ENCODE assay signal across 15 mouse cellular contexts in the genomic region with DNA sequence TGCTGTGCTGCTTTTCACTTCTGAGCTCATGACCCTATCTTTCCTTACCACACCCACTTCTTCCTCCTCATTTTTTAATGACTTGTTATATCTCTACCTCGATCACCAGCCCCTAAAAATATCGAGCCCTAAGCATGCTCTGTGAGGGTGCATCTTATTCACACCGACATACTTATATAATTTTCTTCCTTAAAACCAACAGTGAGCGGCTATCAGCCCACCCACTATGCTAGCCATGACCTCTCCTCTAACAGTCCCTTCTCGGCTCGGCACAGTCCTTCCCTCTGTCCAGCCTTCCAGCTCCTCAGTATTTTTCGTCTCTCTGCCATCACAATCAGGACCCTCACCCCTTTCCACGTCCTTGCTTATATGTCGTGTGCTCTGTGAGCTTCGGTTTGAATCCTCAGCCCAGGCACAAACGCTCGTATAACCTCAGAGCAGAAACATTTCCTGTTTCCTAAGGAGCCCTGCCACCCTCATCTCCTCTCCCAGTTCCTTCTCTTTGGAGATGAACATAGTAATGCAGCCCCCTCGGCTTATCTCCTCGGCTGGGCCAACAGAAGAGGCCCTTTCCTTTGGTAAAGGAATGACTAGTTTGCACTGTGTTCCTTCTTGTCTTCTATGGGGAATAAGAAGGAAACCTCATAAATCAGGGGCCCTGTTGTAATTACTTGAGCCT.
A peak's percentile ranks its signal among the peaks of the same experiment; 100 is the strongest.
DNase-seq lines count a peak whose midpoint lies in the region; ATAC-seq lines count a peak whose summit lies in the region.
"Had no signal": no experiment of that assay in that cellular context is flagged by ENCODE, and none has a peak within 500 bp of the region (broad histone marks: within the 10 kb centered on the region; RNA-seq: fewer than 3 reads in every experiment).

No protein-coding gene starts in this region.

- WGBS in kidney, embryonic 14.5 days, result 40% methylated on average over 14 of the region's 14 CpGs
- WGBS in neural tube, embryonic 15.5 days, result 52% methylated on average over 14 of the region's 14 CpGs

- peak; percentile 14; the same call in 1 of the 2 replicates for ATAC-seq in kidney, embryonic 14.5 days (ENCODE audit: low FRiP score, low TSS enrichment)
- ATAC-seq in neural tube, embryonic 15.5 days (ENCODE audit: low FRiP score), result no peak

- no peak overlapping the region for H3K9ac ChIP-seq in kidney, embryonic 14.5 days (ENCODE audit: low read depth, low read length)
- H3K9ac ChIP-seq in neural tube, embryonic 15.5 days (replicated peaks), result no peak overlapping the region
- H3K9ac ChIP-seq: hindbrain, embryonic 12.5 days had no signal

- H3K27ac ChIP-seq in kidney, embryonic 14.5 days (ENCODE audit: low read depth, low read length), result no peak overlapping the region
- H3K27ac ChIP-seq in neural tube, embryonic 15.5 days (replicated peaks), result peak overlapping the region; percentile 41; the same call in 1 of the 2 replicates
- H3K27ac ChIP-seq: embryonic facial prominence, embryonic 10.5 days; hindbrain, embryonic 12.5 days had no signal

- DNase-seq in heart, adult 11 months, result peak; percentile 78
- DNase-seq in heart, postnatal 10 days, result no peak
- DNase-seq in kidney, adult 11 months, result no peak
- DNase-seq in neural tube, embryonic 10.5 days (ENCODE audit: extremely low spot score, low spot score), result no peak
- no peak for DNase-seq in retina, embryonic 14.5 days (ENCODE audit: low spot score)
- DNase-seq in adipocyte (ENCODE audit: low spot score), result no peak
- DNase-seq: adrenal gland, postnatal 36 days; B cell, adult 2 months; kidney, adult 8-10 months; left cerebral cortex, postnatal 4 days had no signal

- H3K4me3 ChIP-seq in kidney, embryonic 14.5 days (ENCODE audit: low read length), result no peak overlapping the region
- H3K4me3 ChIP-seq in neural tube, embryonic 15.5 days (replicated peaks), result no peak overlapping the region
- H3K4me3 ChIP-seq: embryonic facial prominence, embryonic 10.5 days; hindbrain, embryonic 12.5 days; myocyte had no signal

- H3K36me3 ChIP-seq in kidney, embryonic 14.5 days (ENCODE audit: control insufficient read depth, insufficient read depth, low read length), result no peaks in the 10 kb centered on the region
- no peaks in the 10 kb centered on the region for H3K36me3 ChIP-seq in neural tube, embryonic 15.5 days
- H3K36me3 ChIP-seq: embryonic facial prominence, embryonic 10.5 days; hindbrain, embryonic 12.5 days had no signal

- no peaks in the 10 kb centered on the region for H3K27me3 ChIP-seq in kidney, embryonic 14.5 days (ENCODE audit: control insufficient read depth, insufficient read depth, low read length)
- no peaks in the 10 kb centered on the region for H3K27me3 ChIP-seq in neural tube, embryonic 15.5 days (replicated peaks)
- H3K27me3 ChIP-seq: hindbrain, embryonic 12.5 days had no signal

- no peaks in the 10 kb centered on the region for H3K9me3 ChIP-seq in kidney, embryonic 14.5 days (ENCODE audit: control insufficient read depth, low read length)
- no peaks in the 10 kb centered on the region for H3K9me3 ChIP-seq in neural tube, embryonic 15.5 days (replicated peaks)
- H3K9me3 ChIP-seq: embryonic facial prominence, embryonic 10.5 days; hindbrain, embryonic 12.5 days had no signal

- H3K4me1 ChIP-seq in kidney, embryonic 14.5 days (ENCODE audit: control insufficient read depth, insufficient read depth, low read length), result peaks cover 12% of the 10 kb centered on the region
- peaks cover 27% of the 10 kb centered on the region for H3K4me1 ChIP-seq in neural tube, embryonic 15.5 days

- intact Hi-C loops in heart, postnatal 10 days (cut with DNase I), result no loop called here

- no peak overlapping the region for H3K4me2 ChIP-seq in kidney, embryonic 14.5 days (replicated peaks; ENCODE audit: low read depth, low read length)
- H3K4me2 ChIP-seq in neural tube, embryonic 15.5 days, result no peak overlapping the region; the same call in 1 of the 2 replicates
- H3K4me2 ChIP-seq: hindbrain, embryonic 12.5 days had no signal
